Mouse (Mus musculus) heart, embryonic 15.5 days (tissue): ENCODE results near the gene Slc26a11. TPM values are rescaled to one million over a fixed set of nuclear protein-coding genes. Genes with fewer than 3 reads are reported as not detected.

Experiments used
- ATAC-seq: fragments of 200-750 bp; cut with Nextera tagmentation; replicated peaks from 2 replicates; pipeline ENCODE4 v1.8.0; 2017; ENCODE audit warnings: low read depth, moderate TSS enrichment; ENCODE audit not compliant: insufficient number of reproducible peaks, insufficient read depth, low FRiP score
- H3K27ac ChIP-seq: fragments of 300-500 bp; sonication (generic); 2 replicates; pipeline ENCODE4 v1.5.1; 2015; ENCODE audit warnings: mild to moderate bottlenecking, inconsistent platforms
- H3K27me3 ChIP-seq: fragments of 300-500 bp; sonication (generic); 2 replicates; pipeline ENCODE4 v1.6.1; 2015; ENCODE audit warnings: inconsistent platforms
- H3K36me3 ChIP-seq: fragments of 300-500 bp; sonication (generic); 2 replicates; pipeline ENCODE4 v1.6.1; 2015; ENCODE audit warnings: mild to moderate bottlenecking, inconsistent platforms
- H3K4me1 ChIP-seq: fragments of 300-500 bp; sonication (generic); replicated peaks from 2 replicates; pipeline ENCODE4 v1.6.1; 2015; ENCODE audit warnings: inconsistent platforms
- H3K4me2 ChIP-seq: fragments of 300-500 bp; sonication (generic); 2 replicates; pipeline ENCODE4 v1.6.1; 2015; ENCODE audit warnings: inconsistent platforms, mild to moderate bottlenecking, moderate library complexity
- H3K4me3 ChIP-seq: fragments of 300-500 bp; sonication (generic); 2 replicates; pipeline ENCODE4 v1.5.1; 2015; ENCODE audit warnings: mild to moderate bottlenecking, inconsistent platforms
- H3K9ac ChIP-seq: fragments of 300-500 bp; sonication (generic); 2 replicates; pipeline ENCODE4 v1.6.1; 2015; ENCODE audit warnings: mild to moderate bottlenecking, inconsistent platforms
- H3K9me3 ChIP-seq: fragments of 300-500 bp; sonication (generic); replicated peaks from 2 replicates; pipeline ENCODE4 v1.6.1; 2016; ENCODE audit warnings: inconsistent platforms
- WGBS: fragments of 180-500 bp; shearing (Covaris S2); methylation state at CpG from one replicate; pipeline ENCODE4 v1.1.7; 2015; ENCODE audit warnings: mixed read lengths; 5-methylcytosine and 5-hydroxymethylcytosine counted together
- polyA plus RNA-seq: library from polyadenylated mRNA; unstranded; fragments of >200 nt; fragmentation: Nextera tagmentation; extraction: Ambion mirVana; gene quantifications from 2 replicates; pipeline ENCODE4 v1.2.1, GENCODE M21; 2015

Slc26a11 gene
- polyA plus RNA-seq = 9.0 and 10.4 TPM in 2 replicates

DNA sequence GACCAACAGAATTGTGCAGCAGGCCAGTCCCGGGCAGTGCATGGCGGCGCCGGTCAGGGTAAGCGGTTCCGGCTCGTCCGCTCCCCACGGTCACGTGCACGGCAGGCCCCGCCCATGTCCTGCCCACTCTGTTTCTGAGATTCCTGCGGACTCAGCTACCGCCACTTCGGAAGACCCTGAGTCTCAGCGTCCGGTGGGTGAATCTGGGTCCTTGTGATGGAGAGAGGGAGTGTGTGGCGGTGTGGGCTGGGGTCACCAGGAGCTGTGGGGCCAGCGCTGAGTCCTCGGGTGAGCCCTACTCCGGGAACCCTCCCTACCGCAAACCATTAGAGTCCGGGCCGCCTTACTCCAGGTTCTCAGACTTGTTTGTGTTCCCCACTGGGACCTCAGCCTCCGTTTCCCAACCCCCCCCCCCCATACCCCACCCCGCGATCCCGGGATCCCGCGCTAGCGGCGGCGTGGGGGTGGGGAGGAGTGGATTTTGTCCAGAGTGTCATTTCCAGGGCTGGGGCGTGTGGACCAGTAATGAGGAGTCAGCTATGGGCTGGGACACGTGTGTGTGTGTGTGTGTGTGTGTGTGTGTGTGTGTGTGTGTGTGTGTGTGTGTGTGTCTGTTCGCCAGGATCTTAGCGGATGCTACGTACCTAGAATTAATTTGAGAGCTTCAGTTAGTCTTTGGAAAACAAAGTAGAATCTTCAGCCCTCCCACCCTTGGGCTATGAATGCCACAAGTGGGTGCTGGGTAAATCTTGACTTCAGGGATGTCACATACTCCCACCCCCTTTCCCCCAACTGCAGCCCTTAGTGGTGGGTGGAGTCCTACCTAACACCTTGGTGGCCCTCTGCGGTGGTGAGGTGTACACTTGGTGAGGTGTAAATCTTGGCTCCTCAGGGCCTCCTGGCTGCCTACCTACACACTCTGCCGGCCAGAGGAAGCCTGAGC, at the start of gene Slc26a11, which contains the start of gene Sgsh:
Gene Slc26a11 (plus strand): TSS at position 115 of the 943 bp plus-strand sequence.
Gene Sgsh (minus strand): TSS at position 94 of the 943 bp plus-strand sequence.
- Histone ChIP-seq H3K4me2 (peak within 1 kb of the TSS; percentile 94), H3K9ac (peak within 1 kb of the TSS; percentile 77), H3K36me3 (peaks cover 10% of the 10 kb centered on the region; the same call in 1 of the 2 replicates), H3K27ac (peak within 1 kb of the TSS; percentile 89), H3K4me3 (peak within 1 kb of the TSS; percentile 81), H3K4me1 (peaks cover 14% of the 10 kb centered on the region), H3K27me3 (no peaks in the 10 kb centered on the region), H3K9me3 (no peaks in the 10 kb centered on the region)
- peak; percentile 91 for ATAC-seq
- WGBS = 2% methylated on average over 40 of the region's 40 CpGs

DNA sequence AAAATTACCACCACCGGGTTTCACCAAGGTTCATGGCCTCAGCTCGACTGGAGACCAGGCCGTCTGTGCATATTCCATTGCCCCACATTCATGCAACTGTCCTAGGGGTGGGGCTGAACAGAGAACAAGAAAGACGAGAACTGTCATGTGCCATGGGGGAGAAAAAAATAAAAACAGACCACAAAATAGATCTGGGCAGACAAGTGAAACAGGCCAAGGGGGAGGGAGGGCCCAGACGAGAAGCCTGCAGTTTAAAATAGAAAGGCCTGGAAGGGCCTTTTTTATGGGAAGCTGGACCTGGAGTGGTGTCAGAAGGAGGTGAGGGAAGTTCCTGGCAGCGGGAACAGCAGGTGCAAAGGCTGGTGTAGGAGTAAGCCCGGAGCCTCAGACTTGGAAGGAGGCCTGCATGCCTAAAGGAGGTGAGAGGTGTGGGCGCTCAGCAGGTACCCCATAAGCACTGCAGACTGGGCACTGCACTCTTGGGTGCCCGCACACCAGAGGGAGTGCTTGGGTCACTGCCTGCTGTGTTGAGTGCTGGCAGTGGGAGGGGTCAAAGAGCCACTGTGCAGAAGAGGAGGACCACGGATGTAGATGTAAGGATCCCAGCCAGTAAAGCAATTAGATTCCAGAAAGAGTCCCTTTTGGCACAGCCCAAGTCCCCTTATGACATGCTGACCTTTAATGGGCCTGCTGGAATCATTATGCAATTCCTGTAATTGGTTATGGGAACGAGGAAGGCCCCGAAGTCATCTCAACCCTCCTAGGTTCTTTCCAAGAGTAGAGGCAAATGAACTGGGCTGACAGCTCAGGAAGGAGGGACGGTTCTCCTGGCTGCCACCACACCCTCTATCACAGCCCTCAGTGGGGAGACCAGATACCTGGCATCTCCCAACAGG, 48.3 kb upstream of the Slc26a11 start:
- Histone ChIP-seq H3K36me3 (no peaks in the 10 kb centered on the region), H3K9ac (no peak overlapping the region), H3K4me1 (peaks cover 26% of the 10 kb centered on the region), H3K27ac (peak overlapping the region; percentile 81), H3K4me2 (0 out of 2 replicates have a peak overlapping the region, but pooled peaks have one; percentile 6), H3K9me3 (no peaks in the 10 kb centered on the region), H3K27me3 (peaks cover 17% of the 10 kb centered on the region), H3K4me3 (no peak overlapping the region)
- ATAC-seq = peak; percentile 33; the same call in 1 of the 2 replicates
- 41% methylated on average over 13 of the region's 13 CpGs for WGBS

DNA sequence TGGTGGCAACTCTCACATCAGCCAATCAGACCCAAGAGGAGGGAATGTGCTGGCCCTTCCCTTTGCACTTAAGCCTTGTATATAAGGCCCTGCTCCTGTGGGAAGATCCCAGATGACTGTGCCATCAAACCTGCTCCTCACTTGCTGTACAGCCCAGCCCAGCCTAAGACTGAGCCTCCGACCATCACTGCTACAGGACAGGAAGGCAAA, 47.8 kb upstream of the Slc26a11 start, which contains the start of gene Card14:
Gene Card14 (plus strand): TSS at position 111 of the 210 bp plus-strand sequence.
- ATAC-seq = no peak
- 51% methylated on average over 1 of the region's 1 CpGs for WGBS
- Histone ChIP-seq H3K9me3 (no peaks in the 10 kb centered on the region), H3K27ac (peak within 1 kb of the TSS; percentile 81), H3K36me3 (no peaks in the 10 kb centered on the region), H3K4me2 (0 out of 2 replicates have a peak within 1 kb of the TSS, but pooled peaks have one; percentile 6), H3K27me3 (peaks cover 17% of the 10 kb centered on the region), H3K4me1 (peaks cover 26% of the 10 kb centered on the region), H3K4me3 (no peak within 1 kb of the TSS), H3K9ac (no peak within 1 kb of the TSS)

DNA sequence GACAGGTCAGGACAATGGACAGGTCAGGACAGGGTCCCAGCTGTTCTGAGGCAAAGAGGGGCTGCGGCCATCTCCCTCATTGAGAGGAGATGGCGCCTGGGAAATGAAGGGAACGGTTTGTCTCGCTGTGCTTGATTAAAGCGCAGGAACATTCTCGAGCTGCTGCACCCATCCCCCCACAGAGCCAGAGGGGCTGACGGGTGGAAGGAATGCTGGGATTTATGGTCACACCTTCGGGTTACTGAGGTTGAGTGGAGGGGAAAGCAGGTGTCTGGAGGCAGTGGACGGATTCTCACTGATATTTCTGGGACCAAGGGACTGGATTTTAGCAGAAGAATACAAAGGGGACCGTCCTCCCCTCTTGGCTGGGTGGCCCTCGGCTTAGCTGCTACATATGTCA, 47.4 kb upstream of the Slc26a11 start:
- 27% methylated on average over 11 of the region's 11 CpGs for WGBS
- Histone ChIP-seq H3K4me2 (no peak overlapping the region), H3K27ac (peak overlapping the region; percentile 81), H3K9me3 (no peaks in the 10 kb centered on the region), H3K4me3 (no peak overlapping the region), H3K9ac (no peak overlapping the region), H3K36me3 (no peaks in the 10 kb centered on the region), H3K4me1 (peaks cover 26% of the 10 kb centered on the region), H3K27me3 (peaks cover 17% of the 10 kb centered on the region)
- no peak for ATAC-seq

DNA sequence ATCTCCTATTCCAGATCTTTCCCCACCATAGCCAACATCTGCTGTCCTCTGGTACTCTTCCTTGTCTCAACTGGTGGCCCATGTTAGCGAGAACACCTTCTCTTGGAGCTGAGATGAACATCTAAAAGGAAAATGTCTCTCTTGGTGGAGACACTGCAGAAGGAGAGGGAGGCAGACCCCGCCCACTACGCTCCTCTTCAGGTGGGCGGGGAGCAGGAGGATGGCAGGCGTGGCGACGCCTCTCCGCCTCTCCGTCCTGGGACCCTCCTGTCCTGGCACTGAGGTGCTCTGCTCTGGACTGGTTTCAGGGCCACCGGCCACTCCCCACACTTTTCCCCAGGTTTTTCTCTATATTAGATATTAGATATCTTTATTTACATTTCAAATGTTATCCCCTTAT, 44.7 kb upstream of the Slc26a11 start:
- Histone ChIP-seq H3K9ac (no peak overlapping the region), H3K4me2 (no peak overlapping the region), H3K9me3 (no peaks in the 10 kb centered on the region), H3K27ac (no peak overlapping the region), H3K27me3 (peaks cover 13% of the 10 kb centered on the region), H3K36me3 (no peaks in the 10 kb centered on the region), H3K4me1 (peaks cover 23% of the 10 kb centered on the region), H3K4me3 (no peak overlapping the region)
- no peak for ATAC-seq
- 24% methylated on average over 10 of the region's 10 CpGs for WGBS

DNA sequence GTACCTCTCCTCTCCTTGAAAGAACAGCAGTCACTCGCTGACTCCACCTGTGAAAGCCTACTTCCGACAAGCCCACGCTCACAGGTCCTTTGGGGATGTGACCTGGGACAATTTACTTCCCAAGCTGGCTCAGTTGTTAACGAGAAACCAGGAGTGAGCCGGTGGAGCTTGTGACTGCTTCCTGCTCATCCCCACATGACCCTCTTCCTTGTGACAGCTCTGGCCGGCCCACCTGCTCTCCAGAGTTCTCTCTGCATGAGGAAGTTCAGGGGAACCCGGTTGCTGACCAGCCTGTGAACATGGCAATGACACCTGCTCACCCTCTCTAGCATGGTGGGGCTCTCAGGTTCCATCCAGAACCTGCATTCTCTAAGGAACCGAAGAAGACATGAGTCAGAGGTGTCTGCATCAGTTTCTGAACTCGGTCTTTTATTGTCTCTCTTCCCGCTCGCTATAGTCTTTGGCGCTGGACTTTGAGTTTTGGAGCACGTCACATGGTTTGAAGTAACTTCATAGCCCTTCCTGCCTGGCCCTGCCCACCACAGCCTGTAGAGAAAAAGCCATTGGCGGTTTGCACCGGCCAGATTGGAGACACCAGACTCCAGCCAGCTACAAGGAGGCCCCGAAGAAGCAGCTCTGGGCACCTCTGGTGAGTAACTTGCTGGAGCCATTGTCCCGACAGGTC, 41.0 kb upstream of the Slc26a11 start:
- H3K27ac ChIP-seq = no peak overlapping the region
- no peak for ATAC-seq
- H3K4me3 ChIP-seq = no peak overlapping the region
- no peaks in the 10 kb centered on the region for H3K4me1 ChIP-seq
- H3K36me3 ChIP-seq = no peaks in the 10 kb centered on the region
- H3K9me3 ChIP-seq = no peaks in the 10 kb centered on the region
- peaks cover 13% of the 10 kb centered on the region for H3K27me3 ChIP-seq
- WGBS = 70% methylated on average over 17 of the region's 17 CpGs
- no peak overlapping the region for H3K9ac ChIP-seq
- no peak overlapping the region for H3K4me2 ChIP-seq

DNA sequence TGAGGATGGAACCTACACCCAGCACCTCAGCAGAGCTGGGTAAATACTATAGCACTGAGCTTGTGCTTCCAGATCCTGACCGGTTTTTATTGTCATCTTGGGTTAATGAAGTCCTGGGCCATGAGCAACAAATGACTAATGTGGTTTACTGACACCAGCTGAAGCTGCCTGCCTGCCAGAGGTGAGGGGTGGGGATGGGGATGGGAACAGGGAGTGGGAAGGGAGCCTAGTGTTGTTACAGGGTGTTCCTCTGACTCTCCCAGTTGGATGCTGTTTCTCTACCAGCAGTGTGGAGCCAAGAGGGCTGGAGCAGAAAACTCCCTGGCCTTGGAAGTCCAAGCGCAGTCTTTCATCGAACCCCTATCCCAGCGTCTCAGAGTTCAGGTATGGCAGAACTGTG, 38.6 kb upstream of the Slc26a11 start:
- WGBS = 82% methylated on average over 4 of the region's 4 CpGs
- Histone ChIP-seq H3K36me3 (no peaks in the 10 kb centered on the region), H3K9me3 (no peaks in the 10 kb centered on the region), H3K27ac (no peak overlapping the region), H3K9ac (no peak overlapping the region), H3K4me2 (no peak overlapping the region), H3K4me3 (no peak overlapping the region), H3K27me3 (no peaks in the 10 kb centered on the region), H3K4me1 (no peaks in the 10 kb centered on the region)
- no peak for ATAC-seq

DNA sequence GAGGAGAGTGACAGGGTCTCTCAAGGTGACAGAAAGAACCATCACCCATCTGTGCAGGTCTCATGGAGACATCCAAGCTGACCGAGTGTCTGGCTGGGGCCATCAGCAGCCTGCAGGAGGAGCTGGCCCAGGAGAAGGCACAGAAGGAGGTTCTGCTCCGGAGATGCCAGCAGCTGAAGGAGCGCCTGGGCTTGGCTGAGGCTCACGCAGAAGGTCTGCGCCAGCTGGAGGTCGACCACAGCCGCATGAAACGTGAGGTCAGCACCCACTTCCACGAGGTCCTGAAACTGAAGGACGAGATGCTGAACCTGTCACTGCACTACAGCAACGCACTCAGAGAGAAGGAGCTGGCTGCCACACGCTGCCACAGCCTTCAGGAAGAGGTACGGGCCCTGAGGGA, 32.8 kb upstream of the Slc26a11 start:
- no peak for ATAC-seq
- Histone ChIP-seq H3K9me3 (no peaks in the 10 kb centered on the region), H3K27me3 (0 out of 2 replicates have a peak, but pooled peaks cover 4% of the 10 kb centered on the region), H3K27ac (no peak overlapping the region), H3K4me2 (no peak overlapping the region), H3K9ac (no peak overlapping the region), H3K4me1 (no peaks in the 10 kb centered on the region), H3K36me3 (no peaks in the 10 kb centered on the region), H3K4me3 (no peak overlapping the region)
- 73% methylated on average over 13 of the region's 13 CpGs for WGBS

DNA sequence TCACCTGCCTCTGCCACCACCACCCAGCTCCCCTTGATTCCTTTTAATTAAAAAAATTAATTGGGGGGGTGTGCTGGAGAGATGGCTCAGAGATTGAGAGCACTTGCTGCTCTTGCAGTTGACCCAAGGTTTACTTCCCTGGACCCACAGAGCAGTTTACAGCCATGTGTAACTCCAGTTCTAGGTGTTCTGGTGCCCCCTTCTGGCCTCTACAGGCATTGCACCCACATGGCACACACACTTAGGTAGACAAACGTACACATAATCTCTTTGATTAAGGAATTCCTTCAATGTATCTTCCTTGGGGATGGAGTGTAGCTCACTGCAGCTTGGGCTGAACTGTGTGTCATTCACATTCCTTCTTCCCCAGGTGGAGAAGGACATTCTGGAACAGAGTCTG, 30.3 kb upstream of the Slc26a11 start:
- H3K4me2 ChIP-seq = no peak overlapping the region
- peaks cover 4% of the 10 kb centered on the region; the same call in 1 of the 2 replicates for H3K27me3 ChIP-seq
- H3K36me3 ChIP-seq = no peaks in the 10 kb centered on the region
- WGBS = 75% methylated on average over 1 of the region's 1 CpGs
- no peak overlapping the region for H3K27ac ChIP-seq
- ATAC-seq = no peak
- H3K9ac ChIP-seq = no peak overlapping the region
- no peaks in the 10 kb centered on the region for H3K9me3 ChIP-seq
- no peak overlapping the region for H3K4me3 ChIP-seq
- H3K4me1 ChIP-seq = no peaks in the 10 kb centered on the region

DNA sequence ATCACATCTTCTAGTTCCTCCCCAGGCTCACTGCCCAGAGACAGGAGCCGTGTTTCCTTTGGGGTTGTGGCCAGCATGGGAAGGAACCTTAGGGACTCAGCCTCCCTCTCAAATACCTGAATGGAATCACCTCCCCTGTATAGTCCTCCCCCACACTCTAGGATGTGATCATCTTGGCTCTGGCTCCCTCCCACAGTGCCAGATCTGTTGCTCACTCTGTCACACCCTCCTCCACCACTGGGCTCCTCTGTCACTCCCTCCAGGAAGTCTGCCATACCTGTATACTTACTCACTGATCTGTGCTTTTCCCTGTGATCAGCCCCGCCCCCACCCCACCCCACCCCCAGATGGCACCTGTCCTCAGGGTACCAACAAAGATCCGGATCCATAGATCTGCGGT, 24.8 kb upstream of the Slc26a11 start:
- H3K4me1 ChIP-seq = no peaks in the 10 kb centered on the region
- no peak overlapping the region for H3K9ac ChIP-seq
- H3K4me3 ChIP-seq = no peak overlapping the region
- H3K27me3 ChIP-seq = peaks cover 12% of the 10 kb centered on the region
- no peak for ATAC-seq
- 66% methylated on average over 4 of the region's 4 CpGs for WGBS
- H3K27ac ChIP-seq = no peak overlapping the region
- H3K36me3 ChIP-seq = no peaks in the 10 kb centered on the region
- no peaks in the 10 kb centered on the region for H3K9me3 ChIP-seq
- H3K4me2 ChIP-seq = no peak overlapping the region

DNA sequence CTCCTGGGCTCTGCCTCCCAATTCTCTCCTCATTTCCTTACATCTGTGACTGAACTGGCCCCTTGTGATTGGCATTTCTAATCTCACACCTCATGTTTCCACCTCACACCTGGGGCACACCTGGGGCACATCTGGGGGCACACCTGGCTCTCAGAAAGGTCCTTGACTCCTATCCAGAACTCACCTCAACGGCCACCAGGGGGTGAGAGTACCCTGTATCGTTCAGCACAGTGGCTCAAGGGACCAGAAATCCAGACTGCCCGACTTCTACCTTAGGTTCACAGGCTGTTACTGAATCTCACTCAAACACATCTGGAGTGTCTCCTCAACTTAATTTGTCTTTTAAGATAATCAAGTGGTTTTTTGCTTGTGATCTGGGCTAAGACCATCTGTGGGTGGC, 23.4 kb upstream of the Slc26a11 start:
- Histone ChIP-seq H3K4me2 (no peak overlapping the region), H3K36me3 (no peaks in the 10 kb centered on the region), H3K4me3 (no peak overlapping the region), H3K27ac (no peak overlapping the region), H3K9ac (no peak overlapping the region), H3K9me3 (no peaks in the 10 kb centered on the region), H3K4me1 (no peaks in the 10 kb centered on the region), H3K27me3 (peaks cover 12% of the 10 kb centered on the region)
- WGBS = 36% methylated on average over 3 of the region's 3 CpGs
- no peak for ATAC-seq
